Mouse (Mus musculus) forebrain, embryonic 15.5 days (tissue): ENCODE data around the gene Siglece. TPM values are rescaled to one million over a fixed set of nuclear protein-coding genes. Genes with fewer than 3 reads are reported as not detected.

Source experiments
- ATAC-seq: fragments of 200-750 bp; cut with Nextera tagmentation; replicated peaks from 2 replicates; pipeline ENCODE4 v1.8.0; 2017; ENCODE audit warnings: mild to moderate bottlenecking, moderate TSS enrichment, moderate library complexity
- H3K27ac ChIP-seq: fragments of 300-500 bp; sonication (generic); replicated peaks from 2 replicates; pipeline ENCODE4 v1.5.1; 2015; ENCODE audit warnings: mild to moderate bottlenecking, inconsistent platforms
- H3K27me3 ChIP-seq: fragments of 300-500 bp; sonication (generic); 2 replicates; pipeline ENCODE4 v1.6.1; 2015; ENCODE audit warnings: inconsistent platforms
- H3K36me3 ChIP-seq: fragments of 300-500 bp; sonication (generic); 2 replicates; pipeline ENCODE4 v1.6.1; 2015; ENCODE audit warnings: mild to moderate bottlenecking, inconsistent platforms
- H3K4me1 ChIP-seq: fragments of 300-500 bp; sonication (generic); 2 replicates; pipeline ENCODE4 v1.6.1; 2015; ENCODE audit warnings: inconsistent platforms
- H3K4me2 ChIP-seq: fragments of 300-500 bp; sonication (generic); replicated peaks from 2 replicates; pipeline ENCODE4 v1.6.1; 2015; ENCODE audit warnings: mild to moderate bottlenecking, inconsistent platforms
- H3K4me3 ChIP-seq: fragments of 300-500 bp; sonication (generic); 2 replicates; pipeline ENCODE4 v1.5.1; 2015; ENCODE audit warnings: mild to moderate bottlenecking, inconsistent platforms
- H3K9ac ChIP-seq: fragments of 300-500 bp; sonication (generic); replicated peaks from 2 replicates; pipeline ENCODE4 v1.6.1; 2015; ENCODE audit warnings: mild to moderate bottlenecking, inconsistent platforms
- H3K9me3 ChIP-seq: fragments of 300-500 bp; sonication (generic); 2 replicates; pipeline ENCODE4 v1.6.1; 2016; ENCODE audit warnings: inconsistent platforms
- WGBS: fragments of 180-500 bp; shearing (Covaris S2); methylation state at CpG from one replicate; pipeline ENCODE4 v1.1.7; 2015; ENCODE audit warnings: mixed read lengths; 5-methylcytosine and 5-hydroxymethylcytosine counted together
- polyA plus RNA-seq: library from polyadenylated mRNA; unstranded; fragments of >200 nt; fragmentation: Nextera tagmentation; extraction: Ambion mirVana; gene quantifications from 2 replicates; pipeline ENCODE4 v1.2.1, GENCODE M21; 2015

The Siglece gene
- polyA plus RNA-seq, 1 experiment from 2014 or later, result 0.18 TPM

DNA sequence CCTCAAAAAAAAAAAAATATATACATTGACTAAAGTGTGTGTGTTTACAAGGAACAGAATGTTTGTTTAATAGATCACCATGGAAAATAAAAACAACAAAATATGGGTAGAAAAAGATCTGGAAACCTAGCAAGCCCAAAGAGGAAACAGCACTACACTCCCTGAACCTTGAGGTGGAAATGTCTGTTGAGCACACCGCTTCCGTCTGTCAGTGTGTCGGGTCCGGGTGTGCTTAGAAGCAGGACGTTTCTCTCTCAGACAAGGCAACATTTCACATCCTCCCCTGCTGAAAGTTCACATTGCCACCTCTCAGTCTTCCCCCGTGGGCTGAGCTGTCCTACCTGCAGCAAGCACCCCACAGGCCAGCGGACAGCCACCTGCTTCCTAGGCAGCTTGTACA is 37.0 kb downstream of the Siglece start:
- Histone ChIP-seq H3K4me3 (no peak overlapping the region), H3K4me2 (no peak overlapping the region), H3K36me3 (no peaks in the 10 kb centered on the region), H3K4me1 (no peaks in the 10 kb centered on the region), H3K27ac (no peak overlapping the region), H3K27me3 (no peaks in the 10 kb centered on the region), H3K9me3 (no peaks in the 10 kb centered on the region), H3K9ac (no peak overlapping the region)
- ATAC-seq, result no peak
- WGBS, result 87% methylated on average over 7 of the region's 7 CpGs

DNA sequence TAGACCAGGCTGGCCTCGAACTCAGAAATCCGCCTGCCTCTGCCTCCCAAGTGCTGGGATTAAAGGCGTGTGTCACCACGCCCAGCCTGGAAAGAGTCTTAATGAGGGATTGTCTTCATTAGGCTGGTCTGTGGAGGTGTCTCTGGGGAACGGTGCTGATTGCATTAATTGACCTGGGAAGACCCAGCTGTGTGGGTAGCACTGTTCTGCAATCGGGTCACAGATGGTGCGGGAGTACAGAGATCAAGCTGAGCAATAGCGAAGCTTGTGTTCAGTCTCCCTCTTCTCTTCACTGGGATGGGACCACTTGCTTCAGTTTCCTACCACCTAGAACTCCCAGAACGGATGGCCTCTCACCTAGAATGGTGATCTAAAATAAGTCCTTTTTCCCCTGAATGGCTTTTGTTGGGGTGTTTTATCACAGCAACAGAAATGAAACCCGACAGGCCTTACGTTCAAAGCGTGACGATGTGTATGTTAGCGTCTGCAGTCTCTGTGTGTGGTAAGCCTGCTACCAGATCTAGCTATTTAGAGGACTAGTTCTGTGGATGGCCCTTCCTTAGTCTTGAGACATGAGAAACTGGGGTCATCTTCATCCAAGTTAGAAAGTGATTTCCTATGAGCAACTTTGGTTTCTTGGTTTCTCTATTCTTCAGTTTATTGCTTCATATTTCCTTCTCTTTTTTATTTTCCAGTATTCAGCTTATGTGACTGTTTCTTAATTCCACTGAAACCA is 46.0 kb downstream of the Siglece start:
- Histone ChIP-seq H3K9ac (no peak overlapping the region), H3K27me3 (no peaks in the 10 kb centered on the region), H3K4me2 (no peak overlapping the region), H3K27ac (no peak overlapping the region), H3K9me3 (no peaks in the 10 kb centered on the region), H3K4me1 (no peaks in the 10 kb centered on the region), H3K4me3 (no peak overlapping the region), H3K36me3 (no peaks in the 10 kb centered on the region)
- ATAC-seq, result no peak
- 94% methylated on average over 14 of the region's 14 CpGs for WGBS

DNA sequence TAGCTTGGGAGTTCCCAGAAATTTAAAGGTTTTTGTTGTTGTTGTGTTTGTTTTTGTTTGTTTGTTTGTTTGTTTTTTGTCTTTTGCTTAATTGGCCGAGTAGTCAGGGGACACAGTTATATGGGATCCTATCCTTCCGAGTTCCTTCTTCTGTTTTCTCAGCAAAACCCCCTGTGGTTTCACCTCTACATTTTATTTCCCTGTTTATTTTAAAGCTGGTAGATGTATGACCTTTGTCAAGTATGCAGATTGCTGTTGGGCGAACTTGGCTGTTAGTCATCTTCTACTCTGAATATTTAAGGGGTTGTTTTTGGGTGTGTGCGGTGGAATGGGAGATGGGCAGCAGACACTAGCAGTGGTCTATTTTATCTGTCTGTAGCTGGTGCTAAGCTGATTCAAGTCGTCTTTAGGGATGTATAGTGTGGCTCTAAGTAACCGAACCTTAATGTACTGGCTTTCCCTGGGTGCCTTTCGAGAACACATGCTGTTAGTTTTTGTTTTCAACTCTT is 51.6 kb downstream of the Siglece start:
- no peaks in the 10 kb centered on the region for H3K27me3 ChIP-seq
- no peaks in the 10 kb centered on the region for H3K36me3 ChIP-seq
- no peak for ATAC-seq
- no peak overlapping the region for H3K4me2 ChIP-seq
- no peak overlapping the region for H3K27ac ChIP-seq
- 84% methylated on average over 7 of the region's 7 CpGs for WGBS
- no peak overlapping the region for H3K4me3 ChIP-seq
- H3K9me3 ChIP-seq, result no peaks in the 10 kb centered on the region
- peaks cover 8% of the 10 kb centered on the region; the same call in 1 of the 2 replicates for H3K4me1 ChIP-seq
- no peak overlapping the region for H3K9ac ChIP-seq

DNA sequence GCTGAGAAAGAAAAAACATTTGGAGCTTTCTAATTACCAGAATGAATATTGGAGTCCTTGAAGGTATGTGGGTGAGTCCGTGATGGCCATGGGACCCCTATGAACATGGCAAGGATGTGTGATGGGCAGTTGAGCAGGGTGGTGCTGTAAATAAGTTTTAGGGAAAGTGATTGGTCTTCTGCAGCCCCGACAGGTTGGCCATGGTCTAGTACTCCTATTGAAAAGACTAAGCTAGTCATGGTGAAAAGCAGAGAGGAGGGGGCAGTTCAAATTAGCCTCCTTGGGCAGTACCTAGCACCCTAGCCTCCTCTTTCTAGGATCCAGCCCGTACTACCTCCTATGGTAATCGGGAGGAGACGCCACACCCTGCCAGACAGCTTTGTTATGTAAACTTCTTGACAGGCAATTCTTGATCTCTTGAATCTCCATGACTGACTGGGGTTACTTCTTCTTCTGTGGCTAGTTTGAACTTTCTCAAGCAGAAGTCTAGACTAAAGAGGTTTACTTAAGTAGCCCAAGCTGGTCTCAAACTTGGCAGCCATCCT is 52.1 kb downstream of the Siglece start:
- Histone ChIP-seq H3K27me3 (no peaks in the 10 kb centered on the region), H3K9ac (no peak overlapping the region), H3K27ac (no peak overlapping the region), H3K4me1 (peaks cover 8% of the 10 kb centered on the region; the same call in 1 of the 2 replicates), H3K4me2 (peak overlapping the region; percentile 67), H3K9me3 (no peaks in the 10 kb centered on the region), H3K4me3 (no peak overlapping the region), H3K36me3 (no peaks in the 10 kb centered on the region)
- WGBS, result 54% methylated on average over 5 of the region's 5 CpGs
- no peak for ATAC-seq

DNA sequence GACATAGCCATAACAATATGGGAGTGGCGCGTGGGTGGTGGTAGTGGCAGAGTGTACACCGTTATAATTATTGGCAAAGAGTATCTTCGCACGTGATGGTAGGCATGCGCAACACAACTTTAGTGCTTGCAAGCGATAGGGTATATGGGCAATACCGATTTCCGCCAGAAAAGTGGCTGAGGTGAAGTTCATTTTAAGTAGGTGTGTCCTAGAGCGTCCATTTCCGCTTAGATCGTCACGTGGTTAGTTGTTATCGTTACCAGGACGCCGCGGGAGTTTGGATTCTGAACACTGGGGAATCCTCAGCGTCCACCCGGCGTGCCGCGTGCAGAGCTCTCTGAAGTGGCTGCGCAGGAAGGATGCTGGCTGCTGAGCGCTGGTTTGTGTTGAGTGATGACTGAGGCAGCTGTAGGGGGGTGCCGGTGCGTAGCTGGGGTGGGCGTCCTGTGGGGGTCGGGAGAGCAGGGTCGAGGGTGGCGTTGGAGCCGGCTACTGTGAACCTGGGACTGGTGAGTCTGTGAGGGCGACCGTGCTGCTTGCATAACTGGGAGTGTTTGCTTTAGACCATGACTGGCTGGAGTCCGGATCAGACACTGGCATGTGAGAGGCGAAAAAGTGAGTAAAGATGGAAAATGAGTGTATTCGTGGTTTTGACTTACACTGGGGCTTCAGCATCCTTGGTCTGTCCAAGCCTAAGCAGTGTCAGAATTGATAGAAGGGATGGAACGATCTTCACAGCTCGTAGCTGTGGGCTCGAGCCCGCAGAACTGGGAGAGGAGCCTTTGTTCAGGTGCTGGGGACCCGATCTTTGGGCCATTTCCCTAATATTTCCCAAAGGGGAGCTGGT is 52.8 kb downstream of the Siglece start, which contains the start of gene Zfp819:
Zfp819 (plus strand) TSS at position 274 of the 847 bp plus-strand sequence.
- peak; percentile 90 for ATAC-seq
- peaks cover 8% of the 10 kb centered on the region; the same call in 1 of the 2 replicates for H3K4me1 ChIP-seq
- H3K27ac ChIP-seq, result no peak within 1 kb of the TSS
- no peaks in the 10 kb centered on the region for H3K36me3 ChIP-seq
- H3K4me2 ChIP-seq, result peak within 1 kb of the TSS; percentile 67
- H3K27me3 ChIP-seq, result no peaks in the 10 kb centered on the region
- peak within 1 kb of the TSS; percentile 43 for H3K4me3 ChIP-seq
- peak within 1 kb of the TSS; percentile 28; the same call in 1 of the 2 replicates for H3K9ac ChIP-seq
- H3K9me3 ChIP-seq, result no peaks in the 10 kb centered on the region
- 14% methylated on average over 41 of the region's 41 CpGs for WGBS

DNA sequence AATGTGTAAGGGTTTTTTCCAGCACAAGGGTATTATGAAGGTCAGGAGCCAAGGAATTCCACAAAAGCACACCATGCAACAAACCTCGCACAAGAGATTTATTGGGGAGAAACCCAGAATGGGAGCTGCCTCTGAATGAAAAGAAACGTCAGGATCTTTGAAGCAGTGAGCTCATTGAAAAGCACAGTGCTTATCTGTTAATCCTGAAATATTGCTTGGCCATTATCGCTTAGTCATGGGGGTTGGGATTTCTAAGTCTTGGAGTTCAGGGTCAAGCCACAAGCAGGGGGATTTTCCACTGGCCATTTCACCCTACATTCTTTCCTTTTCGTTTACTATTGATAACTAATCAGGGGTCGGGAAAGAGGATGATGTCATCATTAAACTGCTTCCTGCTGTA is 58.1 kb downstream of the Siglece start:
- Histone ChIP-seq H3K36me3 (no peaks in the 10 kb centered on the region), H3K9ac (no peak overlapping the region), H3K4me1 (peaks cover 3% of the 10 kb centered on the region; the same call in 1 of the 2 replicates), H3K4me2 (no peak overlapping the region), H3K27me3 (no peaks in the 10 kb centered on the region), H3K27ac (no peak overlapping the region), H3K9me3 (no peaks in the 10 kb centered on the region), H3K4me3 (no peak overlapping the region)
- WGBS, result 15% methylated on average over 5 of the region's 5 CpGs
- no peak for ATAC-seq

Other genes starting within 250 kb of the Siglece start
- not detected in 2 replicates for gene Lim2, start 232.5 kb downstream of the Siglece start, polyA plus RNA-seq
- not detected in 2 replicates for gene Nkg7, start 223.1 kb downstream of the Siglece start, polyA plus RNA-seq
- gene Cldnd2, start 219.4 kb downstream of the Siglece start, polyA plus RNA-seq, result not detected in 2 replicates
- gene Etfb, start 216.1 kb downstream of the Siglece start, polyA plus RNA-seq, result 131 and 136 TPM in 2 replicates
- gene Gm45233, start 216.0 kb downstream of the Siglece start, polyA plus RNA-seq, result not detected in 2 replicates
- gene Vsig10l, start 197.0 kb downstream of the Siglece start, polyA plus RNA-seq, result 7.8 and 8.3 TPM in 2 replicates
- 4.8 and 4.9 TPM in 2 replicates for gene Iglon5, start 170.1 kb downstream of the Siglece start, polyA plus RNA-seq
- gene 4931406B18Rik, start 154.2 kb downstream of the Siglece start, polyA plus RNA-seq, result not detected in 2 replicates
- gene Cd33, start 115.7 kb downstream of the Siglece start, polyA plus RNA-seq, result 0.88 and 1.0 TPM in 2 replicates
- gene Zfp658, start 97.9 kb downstream of the Siglece start, polyA plus RNA-seq, result 11.3 and 11.5 TPM in 2 replicates
- 15.8 and 17.9 TPM in 2 replicates for gene Zfp719, start 80.6 kb downstream of the Siglece start, polyA plus RNA-seq
- gene Zfp819, start 53.0 kb downstream of the Siglece start, polyA plus RNA-seq, result 0.25 and 0.27 TPM in 2 replicates
- gene Ceacam18, start 25.5 kb downstream of the Siglece start, polyA plus RNA-seq, result not detected in 2 replicates
- 29.3 and 31.1 TPM in 2 replicates for gene Ctu1, start 11.9 kb upstream of the Siglece start, polyA plus RNA-seq
- gene Klk14, start 30.3 kb upstream of the Siglece start, polyA plus RNA-seq, result not detected in 2 replicates
- not detected in 2 replicates for gene Klk13, start 52.4 kb upstream of the Siglece start, polyA plus RNA-seq
- not detected in 2 replicates for gene Klk12, start 108.7 kb upstream of the Siglece start, polyA plus RNA-seq
- not detected in 2 replicates for gene Klk11, start 114.4 kb upstream of the Siglece start, polyA plus RNA-seq
- 0.17 and 0.36 TPM in 2 replicates for gene Klk10, start 120.9 kb upstream of the Siglece start, polyA plus RNA-seq
- gene Klk9, start 131.7 kb upstream of the Siglece start, polyA plus RNA-seq, result not detected in 2 replicates
- 4.8 and 6.4 TPM in 2 replicates for gene Klk8, start 137.4 kb upstream of the Siglece start, polyA plus RNA-seq
- gene Klk7, start 151.1 kb upstream of the Siglece start, polyA plus RNA-seq, result not detected in 2 replicates
- not detected in 2 replicates for gene Klk6, start 164.3 kb upstream of the Siglece start, polyA plus RNA-seq
- gene Klk5, start 181.8 kb upstream of the Siglece start, polyA plus RNA-seq, result not detected in 2 replicates
- 0.24 and 0.59 TPM in 2 replicates for gene Klk4, start 221.0 kb upstream of the Siglece start, polyA plus RNA-seq